Mouse (Mus musculus): ENCODE measurements at regions not wholly inside any gene's neighbourhood (a gene's known extent, or its start where the extent isn't known, plus 50 kb on each side); places are given as distances from the start of the nearest gene placed in this dataset.

- no peak for DNase-seq (ENCODE audit: low read depth, low spot score)
Measured at GRCm38 (mm10) chr1:167905424-167905823, 216.4 kb downstream of the Lmx1a start.

GRCm38 (mm10) chr1:167912074-167912473 is 223.0 kb downstream of the Lmx1a start:
- DNase-seq (ENCODE audit: low read depth, low spot score) = no peak

GRCm38 (mm10) chr1:167914982-167915561 is 226.0 kb downstream of the Lmx1a start:
- peak; percentile 71 for DNase-seq (ENCODE audit: low read depth, low spot score)

GRCm38 (mm10) chr1:167915578-167916275 is 226.7 kb downstream of the Lmx1a start:
- no peak for DNase-seq (ENCODE audit: low read depth, low spot score)

GRCm38 (mm10) chr1:167922917-167923316 is 233.9 kb downstream of the Lmx1a start:
- DNase-seq (ENCODE audit: low read depth, low spot score) = no peak

- no peak for DNase-seq (ENCODE audit: low read depth, low spot score)
Measured at GRCm38 (mm10) chr1:167928060-167928467, 239.0 kb downstream of the Lmx1a start.

- no peak for DNase-seq (ENCODE audit: low read depth, low spot score)
Measured at GRCm38 (mm10) chr1:167929729-167930341, 240.8 kb downstream of the Lmx1a start.

- DNase-seq (ENCODE audit: low read depth, low spot score) = peak; percentile 17
Measured at GRCm38 (mm10) chr1:167932088-167932487, 243.1 kb downstream of the Lmx1a start.

GRCm38 (mm10) chr1:167936726-167937125 is 247.7 kb downstream of the Lmx1a start:
- DNase-seq (ENCODE audit: low read depth, low spot score) = no peak

- no peak for DNase-seq (ENCODE audit: low read depth, low spot score)
Measured at GRCm38 (mm10) chr1:167938176-167938575, 249.1 kb downstream of the Lmx1a start.

GRCm38 (mm10) chr1:167942037-167942470 is 253.0 kb downstream of the Lmx1a start:
- peak; percentile 20 for DNase-seq (ENCODE audit: low read depth, low spot score)

- no peak for DNase-seq (ENCODE audit: low read depth, low spot score)
Measured at GRCm38 (mm10) chr1:167943121-167943520, 254.1 kb downstream of the Lmx1a start.

- DNase-seq (ENCODE audit: low read depth, low spot score) = no peak
Measured at GRCm38 (mm10) chr1:167945615-167946252, 256.7 kb downstream of the Lmx1a start.

- no peak for DNase-seq (ENCODE audit: low read depth, low spot score)
Measured at GRCm38 (mm10) chr1:167947866-167948265, 258.8 kb downstream of the Lmx1a start.

GRCm38 (mm10) chr1:167951717-167952116 is 262.7 kb downstream of the Lmx1a start:
- DNase-seq (ENCODE audit: low read depth, low spot score) = no peak

GRCm38 (mm10) chr1:167958531-167958930 is 269.5 kb downstream of the Lmx1a start:
- no peak for DNase-seq (ENCODE audit: low read depth, low spot score)

GRCm38 (mm10) chr1:167969545-167969944 is 280.5 kb downstream of the Lmx1a start:
- DNase-seq (ENCODE audit: low read depth, low spot score) = no peak

GRCm38 (mm10) chr1:167969985-167970384 is 280.9 kb downstream of the Lmx1a start:
- DNase-seq (ENCODE audit: low read depth, low spot score) = no peak

- no peak for DNase-seq (ENCODE audit: low read depth, low spot score)
Measured at GRCm38 (mm10) chr1:167976708-167977107, 287.7 kb downstream of the Lmx1a start.

GRCm38 (mm10) chr1:167979187-167979586 is 290.1 kb downstream of the Lmx1a start:
- DNase-seq (ENCODE audit: low read depth, low spot score) = no peak

GRCm38 (mm10) chr1:167979588-167979987 is 290.6 kb downstream of the Lmx1a start:
- no peak for DNase-seq (ENCODE audit: low read depth, low spot score)

GRCm38 (mm10) chr1:167981292-167981691 is 292.3 kb downstream of the Lmx1a start:
- no peak for DNase-seq (ENCODE audit: low read depth, low spot score)
